Mouse (Mus musculus) adrenal gland, adult (tissue): Measurements from ENCODE around the gene Trpm5.

Experiments
- DNase-seq, 2 experiments: peaks; one replicate each; pipeline ENCODE4 v3.0.0; 2022 to 2023; ENCODE audit warnings: low spot score in 1 of 2; ENCODE audit not compliant: inconsistent age in 2 of 2

Trpm5 gene

DNA sequence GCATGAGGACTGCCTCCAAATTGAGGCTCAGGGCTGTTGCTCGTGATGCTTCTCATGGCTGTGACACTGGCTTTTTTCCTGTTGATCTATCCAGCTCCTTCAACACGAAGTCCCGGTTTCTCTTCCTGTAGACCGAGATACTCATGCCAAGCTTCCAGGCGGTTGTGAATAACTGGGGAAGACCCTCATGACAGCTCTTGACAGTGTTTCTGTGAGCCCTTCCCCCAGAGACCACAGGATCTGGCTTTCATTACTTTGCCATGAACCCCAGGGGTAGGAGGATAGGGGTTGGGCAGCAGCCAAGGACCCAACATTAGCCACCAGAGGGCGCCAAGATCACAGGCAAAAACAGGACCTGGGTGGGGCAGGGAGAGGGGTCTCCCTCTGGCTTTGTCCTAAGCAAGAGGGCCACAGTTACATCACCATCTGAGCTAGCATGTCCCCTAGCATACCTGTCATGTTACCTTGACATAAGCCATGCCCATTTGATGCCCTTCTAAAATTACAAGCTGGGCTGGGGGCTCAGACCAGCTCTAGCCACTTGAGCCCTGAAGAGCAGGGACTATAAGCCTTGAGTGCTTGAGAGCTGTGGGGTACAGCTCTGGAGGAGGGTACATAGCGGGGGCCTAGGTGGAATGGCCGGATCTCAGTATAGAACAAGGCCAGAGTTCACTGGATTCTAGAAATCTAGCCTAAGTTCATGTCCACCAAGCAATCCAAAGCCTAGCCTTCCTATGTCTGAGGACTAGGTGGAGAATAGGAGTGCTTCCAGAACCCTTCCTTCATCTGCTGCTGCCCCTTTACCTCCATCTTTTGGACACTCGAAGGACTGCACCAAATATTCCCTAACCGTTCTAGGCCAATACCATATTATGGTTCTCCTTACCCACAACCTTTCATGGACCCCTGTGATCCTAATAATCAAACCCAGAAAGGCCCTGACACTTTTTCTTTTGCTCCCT is at the start of gene Trpm5:
Gene Trpm5 (minus strand): TSS at position 51 of the 962 bp plus-strand sequence.
- DNase-seq, result peak; percentile 67 to 91

DNA sequence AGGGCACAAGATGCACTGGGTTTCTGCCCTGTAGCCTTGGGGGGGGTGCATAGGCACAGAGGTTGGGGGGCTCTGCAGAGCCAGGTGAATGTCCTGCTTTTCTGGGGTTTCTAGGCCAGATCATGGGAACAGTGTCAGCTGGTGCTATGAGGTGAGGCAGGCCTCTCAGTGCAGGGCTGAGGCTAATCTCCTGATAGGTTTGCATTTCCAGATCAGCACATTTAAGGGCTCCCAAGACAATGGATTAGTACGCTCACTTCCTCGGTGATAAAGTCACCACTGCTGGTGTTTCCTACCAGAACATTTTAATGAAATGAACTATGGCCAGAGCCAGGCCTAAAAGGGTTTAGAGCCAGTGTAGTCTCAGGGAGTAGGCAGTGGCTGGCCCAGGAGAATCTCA is 48.2 kb upstream of the Trpm5 start:
- DNase-seq, result no peak

DNA sequence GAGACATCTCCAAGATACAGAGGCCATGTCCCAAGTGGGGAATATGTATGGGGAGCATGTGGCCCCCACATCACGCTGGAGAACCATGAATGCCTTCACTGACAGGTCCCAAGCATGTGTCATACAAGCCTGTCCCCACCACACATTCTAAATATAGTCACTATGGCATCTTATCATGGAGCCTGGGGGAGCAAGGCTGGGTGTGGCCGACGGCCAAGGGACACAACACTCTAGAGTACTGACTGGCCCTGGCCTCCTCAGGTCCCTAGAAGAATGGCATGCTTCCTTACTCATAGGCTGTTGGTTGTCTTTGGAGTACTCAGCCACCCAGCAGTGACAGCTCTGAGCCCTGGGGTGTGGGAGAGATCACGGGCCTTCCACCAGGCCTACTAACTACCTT is 45.5 kb upstream of the Trpm5 start:
- DNase-seq, result no peak

DNA sequence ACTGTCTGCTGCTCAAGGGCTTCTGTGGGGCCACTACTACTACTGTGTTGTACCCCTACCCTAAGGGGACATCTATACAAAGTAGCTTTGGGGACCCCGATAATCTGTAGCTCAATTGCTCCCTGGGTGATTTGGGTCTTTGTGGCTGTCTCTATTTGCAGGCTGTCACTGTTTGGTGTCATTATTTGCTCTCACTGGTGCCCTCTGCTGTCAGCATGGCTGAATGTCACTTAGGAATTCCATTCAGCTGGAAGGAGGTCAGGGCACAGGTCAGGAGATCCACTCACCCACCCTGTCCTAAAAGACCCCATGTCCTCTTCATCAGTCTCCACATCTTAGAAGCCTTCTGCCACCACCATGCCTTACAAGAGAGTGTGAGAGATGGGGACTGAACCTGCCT is 44.3 kb upstream of the Trpm5 start:
- DNase-seq, result peak; percentile 64 to 91

DNA sequence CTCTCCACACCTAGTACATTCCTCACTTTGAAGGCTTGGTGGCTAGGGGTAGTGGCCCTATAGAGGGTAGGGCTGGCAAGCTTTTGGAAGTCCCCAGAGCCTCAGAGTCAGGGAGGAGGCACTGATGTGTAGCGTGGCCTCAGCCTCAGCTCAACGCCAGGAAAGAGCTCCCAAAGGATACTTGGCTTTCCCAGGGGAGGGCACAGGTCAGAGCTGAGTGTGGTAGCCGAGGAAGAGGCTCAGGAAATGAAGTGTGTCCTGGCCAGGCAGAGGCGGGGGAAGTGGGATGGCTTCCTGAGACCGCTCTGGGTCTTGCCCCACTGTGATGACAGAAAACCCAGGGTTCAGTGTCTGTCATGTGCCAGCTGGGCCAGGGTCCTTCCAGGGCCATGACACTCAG is 42.1 kb upstream of the Trpm5 start:
- no peak for DNase-seq

DNA sequence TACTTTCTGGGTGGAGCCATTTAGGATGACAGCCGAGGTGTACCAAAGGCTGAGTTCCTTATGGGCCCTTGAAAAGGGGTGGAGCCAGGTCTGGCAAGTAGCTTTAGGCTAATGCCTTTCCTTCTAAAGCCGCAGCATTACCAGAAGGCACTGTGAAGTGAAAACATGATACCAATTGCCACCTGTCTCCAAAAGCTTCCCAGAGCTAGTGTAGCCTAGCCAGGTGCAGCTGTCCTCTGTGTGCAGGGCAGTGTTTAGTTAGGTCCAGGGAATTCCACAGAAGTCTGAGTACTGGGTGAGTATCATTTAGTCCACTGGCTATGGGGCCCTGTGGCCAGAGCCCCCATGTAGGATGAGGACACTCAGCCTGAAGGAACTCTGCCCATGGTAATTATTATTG is 41.7 kb upstream of the Trpm5 start:
- DNase-seq, result no peak

DNA sequence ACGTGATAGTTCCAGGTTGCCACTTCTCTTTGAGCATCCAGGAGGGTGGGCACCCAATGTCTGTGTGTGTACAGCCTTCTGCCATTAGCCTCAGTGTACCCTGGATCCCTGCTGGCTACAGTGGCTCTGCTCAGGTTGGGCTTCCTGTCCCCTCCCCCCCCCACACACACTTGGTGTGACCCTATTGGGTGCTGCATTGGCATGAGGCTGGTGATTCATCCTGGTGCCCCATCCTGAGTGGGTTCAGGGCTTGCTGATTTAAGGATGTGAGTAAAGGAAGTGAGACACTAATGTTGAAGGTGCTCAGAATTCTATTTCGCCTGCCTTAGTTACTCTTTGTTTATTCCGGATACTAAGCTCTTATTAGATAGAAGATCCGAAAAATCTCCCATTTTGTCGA is 38.4 kb upstream of the Trpm5 start:
- DNase-seq, result no peak

DNA sequence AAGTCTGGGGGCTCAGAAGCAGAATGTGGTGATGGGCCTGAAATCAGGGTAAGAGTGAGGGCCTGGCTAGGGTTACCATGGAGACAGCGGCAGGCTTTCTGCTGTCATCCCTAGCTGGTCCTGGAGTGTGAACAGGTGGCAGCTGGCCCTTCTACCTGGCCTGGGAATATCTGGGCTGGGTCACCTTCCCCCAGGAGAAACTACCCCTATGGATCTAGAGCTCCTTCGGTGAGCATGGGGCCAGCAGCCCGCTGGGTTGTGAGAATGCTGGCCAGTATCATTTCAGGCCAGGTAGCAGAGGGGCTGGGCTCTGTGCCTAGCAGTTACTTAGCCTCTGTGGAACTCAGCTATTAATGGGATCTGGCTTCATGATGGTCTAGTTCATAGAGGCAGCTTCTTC is 30.5 kb upstream of the Trpm5 start:
- DNase-seq, result no peak

DNA sequence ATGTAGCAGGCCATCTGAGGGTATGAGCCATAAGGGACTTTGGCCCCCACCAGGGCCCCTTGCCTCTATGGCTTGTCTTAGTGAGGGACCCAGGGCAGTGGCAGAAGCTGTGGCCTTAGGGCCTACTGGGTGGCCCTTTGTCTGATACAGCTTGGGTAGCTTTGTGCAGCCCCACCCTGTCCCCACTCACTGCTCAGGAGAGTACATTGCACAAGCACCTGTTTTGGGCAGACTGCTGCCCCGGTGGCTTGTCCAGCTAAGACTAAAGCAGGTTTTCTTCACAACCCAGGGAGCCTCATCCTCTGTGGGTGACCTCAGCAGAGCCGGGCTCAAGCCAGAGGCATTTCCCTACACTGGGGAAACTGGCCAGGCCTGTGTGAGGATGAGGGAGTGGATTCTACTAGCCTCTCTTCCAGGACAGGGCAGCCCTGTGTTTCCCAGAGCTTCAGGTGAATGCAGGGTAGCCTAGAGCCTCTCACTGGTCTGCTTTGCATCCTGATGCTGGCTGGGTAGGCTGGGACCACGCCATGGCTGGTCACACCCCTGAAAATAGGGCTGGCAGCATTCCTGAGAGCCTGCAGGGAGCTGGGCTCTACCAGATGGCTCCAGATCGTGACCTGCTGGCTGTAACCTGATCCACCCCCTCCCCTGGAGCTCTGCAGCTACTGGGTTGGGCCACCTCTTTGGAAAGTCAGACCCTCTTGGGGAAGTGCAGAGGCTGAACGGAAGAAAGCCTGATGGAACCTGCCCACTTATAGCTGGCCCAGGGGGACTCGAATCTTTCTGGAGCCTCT is 29.6 kb upstream of the Trpm5 start:
- DNase-seq, result no peak

DNA sequence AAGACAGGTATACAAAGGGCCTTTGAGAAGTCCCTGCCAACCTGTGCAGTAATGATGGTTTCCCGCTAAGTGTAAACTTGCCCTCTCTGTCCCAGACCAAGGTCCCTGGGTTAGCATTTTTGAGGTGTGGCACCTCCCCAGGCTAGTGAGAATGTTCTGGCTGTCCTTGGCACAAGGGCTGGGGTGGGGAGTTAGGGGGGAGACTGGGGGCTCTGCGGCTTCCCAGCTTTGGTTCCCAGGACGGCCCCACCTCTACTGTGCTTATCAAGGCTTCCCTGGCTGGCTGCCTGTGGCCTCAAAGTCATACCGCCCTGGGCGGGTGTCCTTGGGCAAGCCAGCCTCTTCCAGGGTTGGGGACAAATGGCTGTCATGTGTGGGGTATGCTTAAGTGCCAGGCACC is 27.7 kb upstream of the Trpm5 start:
- peak; percentile 87 to 91 for DNase-seq

DNA sequence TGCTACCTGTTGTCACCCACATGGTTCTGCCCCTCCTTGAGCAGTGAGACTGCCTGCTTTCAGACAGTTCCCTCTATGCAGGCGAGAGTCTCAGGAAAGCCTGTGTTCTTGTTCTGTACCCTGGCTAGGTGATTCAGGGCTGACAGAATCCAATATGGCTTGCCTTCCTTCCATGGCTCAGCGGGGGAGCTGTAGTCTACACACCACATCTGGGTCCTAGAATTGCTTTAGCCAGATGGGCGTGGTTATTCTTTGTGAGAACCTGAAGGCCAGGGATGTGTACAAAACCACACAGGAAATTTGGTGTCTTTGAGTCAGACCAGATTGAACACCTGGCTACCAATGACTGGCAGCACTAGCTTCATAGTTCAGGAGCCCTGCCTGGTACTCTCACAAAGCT is 25.4 kb upstream of the Trpm5 start:
- no peak for DNase-seq

DNA sequence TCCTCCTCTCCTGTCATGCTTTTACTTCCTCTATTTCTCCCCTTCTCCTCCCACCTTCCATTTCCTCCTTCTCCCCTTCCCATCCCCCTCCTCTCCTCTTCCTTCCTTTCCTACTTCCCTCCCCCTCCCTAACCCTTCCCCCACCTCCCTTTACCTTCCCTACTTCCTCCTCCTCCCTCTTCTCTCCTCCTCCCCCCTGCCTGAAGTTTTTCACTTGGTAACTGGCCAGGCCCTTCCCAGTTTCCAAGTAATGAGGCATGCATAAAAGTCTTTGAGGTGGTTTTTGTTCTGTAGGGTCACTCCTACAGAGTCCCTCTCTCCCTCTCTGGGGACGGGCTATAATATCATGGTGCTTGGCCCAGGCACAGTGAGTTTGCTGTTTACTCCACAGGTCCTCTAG is 25.0 kb upstream of the Trpm5 start:
- no peak for DNase-seq

DNA sequence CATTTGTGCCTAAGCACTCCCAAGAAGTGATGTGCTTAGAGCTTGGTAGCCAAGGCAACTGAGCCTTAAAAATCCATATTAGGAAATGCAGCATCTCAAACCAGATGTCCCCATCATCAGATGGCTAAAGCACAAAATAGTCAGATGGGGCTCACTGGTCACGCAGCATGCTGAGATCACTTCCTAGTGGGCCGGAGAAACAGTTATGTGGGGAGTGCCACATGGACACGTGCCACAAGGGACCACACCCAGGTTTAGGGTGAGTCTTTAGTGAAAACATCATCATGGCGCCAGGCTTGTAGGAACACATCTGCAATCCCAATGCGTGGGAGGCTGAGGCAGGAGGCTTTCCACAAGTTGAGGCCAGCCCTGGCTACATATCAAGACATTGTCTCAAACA is 22.1 kb upstream of the Trpm5 start:
- no peak for DNase-seq

DNA sequence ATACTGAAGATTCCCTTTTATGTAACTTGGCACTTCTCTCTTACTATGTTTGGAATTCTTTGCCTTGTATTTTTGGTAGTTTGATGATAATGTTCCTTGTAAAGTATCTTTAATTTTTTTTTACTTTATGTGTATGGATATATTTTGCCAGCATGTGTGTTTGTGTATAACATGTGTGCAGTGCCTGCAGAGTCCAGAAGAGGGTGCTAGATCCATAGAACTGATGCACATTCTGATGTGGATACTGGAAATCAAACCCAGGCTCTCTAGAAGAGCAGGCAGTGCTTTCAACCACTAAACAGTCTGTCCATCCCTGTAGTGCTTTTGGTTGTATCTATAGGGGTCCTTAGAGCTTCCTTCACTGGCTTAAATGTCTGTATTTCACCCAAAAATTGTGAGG is 20.3 kb upstream of the Trpm5 start:
- no peak for DNase-seq

DNA sequence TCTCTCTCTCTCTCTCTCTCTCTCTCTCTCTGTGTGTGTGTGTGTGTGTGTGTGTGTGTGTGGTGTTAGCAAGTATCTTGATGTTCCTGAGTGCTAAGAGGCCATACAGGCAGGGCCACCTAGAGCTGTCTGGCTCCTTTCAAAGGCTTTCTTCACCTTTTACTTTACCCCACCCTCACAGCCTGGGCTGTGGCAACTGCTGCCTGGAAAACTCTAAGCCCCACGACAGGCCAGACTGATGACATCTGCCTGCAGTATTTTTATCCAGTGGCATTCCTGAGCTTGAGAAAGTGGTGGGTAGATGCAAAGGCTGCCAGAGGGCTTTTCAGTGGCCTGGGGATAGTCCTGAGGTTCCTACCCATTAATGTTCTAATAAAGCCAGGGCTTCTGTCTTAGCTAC is 18.0 kb upstream of the Trpm5 start:
- DNase-seq, result no peak

DNA sequence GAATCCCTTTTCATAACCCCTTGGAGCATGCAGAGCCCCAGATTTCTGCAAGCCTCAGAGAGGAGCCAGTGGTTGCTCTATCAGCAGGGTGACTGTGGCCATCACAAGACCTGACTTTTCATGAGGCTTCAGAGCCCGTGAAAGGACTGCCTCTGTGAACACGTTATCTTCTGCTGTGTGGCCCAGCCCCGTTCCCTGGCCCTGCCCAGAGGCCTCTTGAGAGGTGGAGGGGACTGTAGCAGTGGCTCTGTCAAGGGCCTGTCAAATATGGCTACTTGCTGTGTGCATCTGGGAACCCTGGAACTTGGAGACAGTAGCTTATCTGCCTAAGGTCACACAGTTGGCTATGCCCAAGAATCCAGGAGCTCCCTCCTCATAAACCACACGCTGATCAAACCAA is 17.3 kb upstream of the Trpm5 start:
- DNase-seq, result no peak

DNA sequence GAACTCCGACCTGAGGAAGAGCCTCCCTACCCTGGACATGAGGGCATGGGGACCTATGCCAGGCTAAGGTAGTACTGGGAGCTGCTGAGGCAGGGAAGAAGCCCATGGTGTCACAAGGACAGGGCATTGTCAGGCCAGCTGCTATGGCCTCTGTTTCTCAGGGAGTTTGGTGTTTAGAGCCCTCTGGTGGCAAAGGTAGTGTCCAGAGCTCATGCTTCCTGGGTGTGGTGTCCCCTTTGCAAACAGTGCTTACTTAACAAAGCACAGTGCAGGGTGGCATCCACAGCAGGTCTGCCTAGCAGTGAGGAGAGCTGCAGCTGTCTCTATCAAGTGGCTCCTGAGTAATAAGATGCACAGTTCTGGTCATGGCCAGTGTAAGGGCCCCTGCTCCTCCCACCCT is 16.4 kb upstream of the Trpm5 start:
- no peak for DNase-seq

DNA sequence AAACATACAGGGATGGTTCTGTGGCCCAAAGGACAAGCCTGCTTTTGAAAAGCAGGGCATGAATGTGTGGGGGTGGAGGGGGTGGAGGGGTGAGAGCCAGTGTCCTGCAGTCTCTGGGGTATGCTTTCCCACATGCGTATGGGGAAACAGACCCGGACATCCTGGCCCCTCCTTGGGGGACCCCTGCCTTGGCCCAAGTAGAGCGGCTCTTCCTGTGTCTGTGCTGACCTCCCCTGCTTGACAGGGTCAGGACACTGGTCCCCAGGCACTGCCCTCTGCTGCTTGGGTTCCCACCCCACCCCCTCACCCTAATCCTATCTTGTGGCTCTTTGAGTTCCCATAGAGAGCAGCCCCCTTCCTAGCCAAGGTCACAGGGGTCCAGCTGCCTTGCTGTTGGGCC is 15.3 kb upstream of the Trpm5 start:
- no peak for DNase-seq

DNA sequence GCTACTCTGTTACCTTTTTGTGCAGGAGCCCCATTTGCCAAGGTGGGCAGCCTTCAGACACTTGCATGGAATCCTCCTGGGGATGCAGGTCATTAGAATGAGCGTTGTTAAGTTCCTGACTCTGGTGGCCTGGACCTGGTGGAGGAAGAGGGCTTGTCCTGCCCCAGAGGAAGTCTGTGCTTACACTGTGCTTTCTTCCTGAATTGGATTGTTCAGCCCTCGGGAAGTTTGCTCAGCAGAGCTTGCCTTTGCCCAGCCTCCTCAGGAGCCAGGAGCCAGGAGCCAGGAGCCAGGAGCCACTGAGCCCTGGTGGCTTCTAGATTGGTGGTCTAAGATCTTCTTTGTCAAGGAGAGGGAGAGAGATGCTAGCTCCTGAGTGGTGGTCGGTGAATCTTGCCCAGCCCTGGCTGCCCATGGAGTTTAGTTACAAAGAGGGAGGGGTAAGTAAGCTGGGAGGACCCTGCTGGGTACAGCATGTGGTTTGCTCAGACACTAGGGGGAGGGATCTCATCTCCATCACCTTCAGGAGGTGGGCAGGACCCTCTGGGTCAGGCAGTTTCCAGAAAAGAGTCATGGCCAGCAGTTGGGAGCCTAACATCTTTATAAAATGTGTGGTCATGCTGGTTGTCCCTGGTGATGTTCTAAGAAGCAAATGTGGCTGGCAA is 14.7 kb upstream of the Trpm5 start:
- DNase-seq, result no peak

DNA sequence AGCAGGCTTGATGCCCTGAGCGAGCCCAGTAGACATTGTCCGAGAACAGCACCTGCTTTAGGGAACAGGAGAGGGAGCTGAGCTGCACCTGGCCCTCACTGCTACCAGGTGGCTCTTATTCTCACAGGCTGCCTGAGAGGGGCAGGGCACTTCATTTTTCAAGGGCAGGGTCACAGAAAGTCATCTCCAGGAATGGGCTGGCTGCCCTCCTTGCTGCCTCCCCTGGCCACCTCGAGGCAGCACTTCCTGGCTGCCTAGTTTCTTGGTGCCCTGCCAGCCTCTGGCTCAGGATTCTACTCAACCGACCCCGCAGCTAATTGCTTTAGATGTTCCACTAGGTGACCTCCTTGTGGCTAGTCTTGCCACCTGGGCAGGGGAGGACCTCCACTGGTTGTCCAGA is 13.8 kb upstream of the Trpm5 start:
- DNase-seq, result peak; percentile 44 to 55

DNA sequence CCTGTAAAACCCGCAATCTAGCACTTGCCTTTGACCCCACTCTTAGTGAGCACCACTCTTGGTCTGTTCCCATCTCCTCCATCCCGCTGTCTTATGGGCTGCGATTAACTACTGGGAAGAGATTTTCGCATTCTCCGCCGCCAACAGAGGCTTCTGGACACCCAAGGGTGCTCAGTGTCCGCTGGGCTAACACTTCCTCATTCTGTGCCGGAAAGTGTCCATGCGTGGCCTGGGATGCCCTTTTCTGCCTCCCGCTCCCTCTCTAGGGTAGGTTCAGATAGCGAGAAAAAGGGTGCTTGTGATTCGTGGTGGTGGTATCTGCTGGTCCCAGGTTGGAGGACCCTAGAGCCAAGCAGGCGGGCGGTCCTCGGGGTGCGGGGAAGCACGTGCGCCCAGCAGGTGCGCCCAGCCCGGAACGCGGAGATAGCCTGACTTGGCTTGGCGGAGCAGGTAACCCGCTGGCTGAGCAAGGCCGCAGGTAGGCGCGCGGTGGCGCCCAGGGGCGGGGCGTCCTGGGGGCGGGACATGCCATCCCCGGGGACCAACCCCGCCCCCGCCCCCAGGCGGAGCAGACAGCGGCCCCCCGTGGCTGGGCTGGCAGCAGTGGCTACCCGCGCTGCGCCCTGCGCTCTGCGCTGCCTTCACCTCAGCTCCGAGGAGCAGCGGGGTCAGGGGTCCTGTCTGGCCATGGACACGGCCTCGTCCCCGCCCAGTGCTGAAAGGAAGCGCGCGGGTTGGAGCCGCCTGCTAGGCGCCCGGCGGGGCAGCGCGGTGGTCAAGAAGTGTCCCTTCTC is 12.4 kb upstream of the Trpm5 start:
- peak; percentile 69 to 70 for DNase-seq
